Mouse (Mus musculus) forebrain, embryonic 15.5 days (tissue): ENCODE data around the gene Gm45208. TPM values are rescaled to one million over a fixed set of nuclear protein-coding genes. Genes with fewer than 3 reads are reported as not detected.

Source experiments
- ATAC-seq: fragments of 200-750 bp; cut with Nextera tagmentation; replicated peaks from 2 replicates; pipeline ENCODE4 v1.8.0; 2017; ENCODE audit warnings: mild to moderate bottlenecking, moderate TSS enrichment, moderate library complexity
- H3K27ac ChIP-seq: fragments of 300-500 bp; sonication (generic); replicated peaks from 2 replicates; pipeline ENCODE4 v1.5.1; 2015; ENCODE audit warnings: mild to moderate bottlenecking, inconsistent platforms
- H3K27me3 ChIP-seq: fragments of 300-500 bp; sonication (generic); 2 replicates; pipeline ENCODE4 v1.6.1; 2015; ENCODE audit warnings: inconsistent platforms
- H3K36me3 ChIP-seq: fragments of 300-500 bp; sonication (generic); 2 replicates; pipeline ENCODE4 v1.6.1; 2015; ENCODE audit warnings: mild to moderate bottlenecking, inconsistent platforms
- H3K4me1 ChIP-seq: fragments of 300-500 bp; sonication (generic); 2 replicates; pipeline ENCODE4 v1.6.1; 2015; ENCODE audit warnings: inconsistent platforms
- H3K4me2 ChIP-seq: fragments of 300-500 bp; sonication (generic); replicated peaks from 2 replicates; pipeline ENCODE4 v1.6.1; 2015; ENCODE audit warnings: mild to moderate bottlenecking, inconsistent platforms
- H3K4me3 ChIP-seq: fragments of 300-500 bp; sonication (generic); 2 replicates; pipeline ENCODE4 v1.5.1; 2015; ENCODE audit warnings: mild to moderate bottlenecking, inconsistent platforms
- H3K9ac ChIP-seq: fragments of 300-500 bp; sonication (generic); replicated peaks from 2 replicates; pipeline ENCODE4 v1.6.1; 2015; ENCODE audit warnings: mild to moderate bottlenecking, inconsistent platforms
- H3K9me3 ChIP-seq: fragments of 300-500 bp; sonication (generic); 2 replicates; pipeline ENCODE4 v1.6.1; 2016; ENCODE audit warnings: inconsistent platforms
- WGBS: fragments of 180-500 bp; shearing (Covaris S2); methylation state at CpG from one replicate; pipeline ENCODE4 v1.1.7; 2015; ENCODE audit warnings: mixed read lengths; 5-methylcytosine and 5-hydroxymethylcytosine counted together
- polyA plus RNA-seq: library from polyadenylated mRNA; unstranded; fragments of >200 nt; fragmentation: Nextera tagmentation; extraction: Ambion mirVana; gene quantifications from 2 replicates; pipeline ENCODE4 v1.2.1, GENCODE M21; 2015

Gene Gm45208
- 0.84 TPM in 1 of 2 replicates, not detected in the other for polyA plus RNA-seq

GRCm38 (mm10) chrX:7721514-7722281 lies at the start of gene Gm45208:
TSS of gene Gm45208 (plus strand) at chrX:7722245.
- Histone ChIP-seq H3K4me1 (peaks cover 7% of the 10 kb centered on the region), H3K27me3 (no peaks in the 10 kb centered on the region), H3K9me3 (no peaks in the 10 kb centered on the region), H3K36me3 (no peaks in the 10 kb centered on the region; the same call in 1 of the 2 replicates), H3K4me3 (peak within 1 kb of the TSS; percentile 57), H3K27ac (peak within 1 kb of the TSS; percentile 93), H3K4me2 (peak within 1 kb of the TSS; percentile 59), H3K9ac (peak within 1 kb of the TSS; percentile 61)
- peak; percentile 94 for ATAC-seq
- WGBS, result 29% methylated on average over 22 of the region's 22 CpGs

- Histone ChIP-seq H3K4me3 (no peak overlapping the region), H3K4me1 (no peaks in the 10 kb centered on the region), H3K4me2 (no peak overlapping the region), H3K27ac (no peak overlapping the region), H3K27me3 (no peaks in the 10 kb centered on the region), H3K9me3 (no peaks in the 10 kb centered on the region), H3K9ac (no peak overlapping the region), H3K36me3 (no peaks in the 10 kb centered on the region)
- 63% methylated on average over 6 of the region's 6 CpGs for WGBS
- ATAC-seq, result no peak
These were observed 49.3 kb upstream of the Gm45208 start for GRCm38 (mm10) chrX:7672739-7673138.

GRCm38 (mm10) chrX:7673578-7674281 lies 48.3 kb upstream of the Gm45208 start:
- WGBS, result 53% methylated on average over 12 of the region's 12 CpGs
- H3K36me3 ChIP-seq, result no peaks in the 10 kb centered on the region
- H3K27ac ChIP-seq, result no peak overlapping the region
- no peaks in the 10 kb centered on the region for H3K4me1 ChIP-seq
- H3K4me2 ChIP-seq, result 0 out of 2 replicates have a peak overlapping the region, but pooled peaks have one; percentile 41
- H3K9ac ChIP-seq, result no peak overlapping the region
- no peak overlapping the region for H3K4me3 ChIP-seq
- H3K27me3 ChIP-seq, result no peaks in the 10 kb centered on the region
- ATAC-seq, result no peak
- H3K9me3 ChIP-seq, result no peaks in the 10 kb centered on the region

- WGBS, result 37% methylated on average over 28 of the region's 28 CpGs
- H3K27ac ChIP-seq, result no peak overlapping the region
- peak overlapping the region; percentile 41 for H3K4me2 ChIP-seq
- H3K4me3 ChIP-seq, result peak overlapping the region; percentile 27
- H3K4me1 ChIP-seq, result no peaks in the 10 kb centered on the region
- peak overlapping the region; percentile 24; the same call in 1 of the 2 replicates for H3K9ac ChIP-seq
- no peak for ATAC-seq
- H3K36me3 ChIP-seq, result no peaks in the 10 kb centered on the region
- no peaks in the 10 kb centered on the region for H3K27me3 ChIP-seq
- H3K9me3 ChIP-seq, result no peaks in the 10 kb centered on the region
These were observed 47.6 kb upstream of the Gm45208 start for GRCm38 (mm10) chrX:7674284-7675000.

GRCm38 (mm10) chrX:7675001-7675380 lies 47.1 kb upstream of the Gm45208 start:
- H3K4me1 ChIP-seq, result no peaks in the 10 kb centered on the region
- no peaks in the 10 kb centered on the region for H3K9me3 ChIP-seq
- no peak overlapping the region for H3K27ac ChIP-seq
- peak overlapping the region; percentile 41 for H3K4me2 ChIP-seq
- WGBS, result 44% methylated on average over 10 of the region's 10 CpGs
- ATAC-seq, result no peak
- H3K27me3 ChIP-seq, result no peaks in the 10 kb centered on the region
- H3K9ac ChIP-seq, result no peak overlapping the region
- H3K36me3 ChIP-seq, result no peaks in the 10 kb centered on the region
- H3K4me3 ChIP-seq, result peak overlapping the region; percentile 27

GRCm38 (mm10) chrX:7678986-7679385 lies 43.1 kb upstream of the Gm45208 start:
- H3K4me1 ChIP-seq, result no peaks in the 10 kb centered on the region
- no peaks in the 10 kb centered on the region for H3K9me3 ChIP-seq
- H3K36me3 ChIP-seq, result no peaks in the 10 kb centered on the region
- no peak for ATAC-seq
- WGBS, result 44% methylated on average over 3 of the region's 3 CpGs
- H3K27me3 ChIP-seq, result no peaks in the 10 kb centered on the region
- H3K4me3 ChIP-seq, result no peak overlapping the region
- no peak overlapping the region for H3K4me2 ChIP-seq
- no peak overlapping the region for H3K27ac ChIP-seq
- H3K9ac ChIP-seq, result no peak overlapping the region

GRCm38 (mm10) chrX:7679405-7680056 lies 42.5 kb upstream of the Gm45208 start:
- 25% methylated on average over 27 of the region's 27 CpGs for WGBS
- no peaks in the 10 kb centered on the region for H3K36me3 ChIP-seq
- ATAC-seq, result peak; percentile 95
- H3K27me3 ChIP-seq, result no peaks in the 10 kb centered on the region
- peak overlapping the region; percentile 27 for H3K4me3 ChIP-seq
- peak overlapping the region; percentile 47 for H3K4me2 ChIP-seq
- H3K9ac ChIP-seq, result no peak overlapping the region
- no peak overlapping the region for H3K27ac ChIP-seq
- H3K9me3 ChIP-seq, result no peaks in the 10 kb centered on the region
- H3K4me1 ChIP-seq, result no peaks in the 10 kb centered on the region

- H3K36me3 ChIP-seq, result no peaks in the 10 kb centered on the region
- H3K4me1 ChIP-seq, result no peaks in the 10 kb centered on the region
- H3K27me3 ChIP-seq, result no peaks in the 10 kb centered on the region
- no peak overlapping the region for H3K27ac ChIP-seq
- no peaks in the 10 kb centered on the region for H3K9me3 ChIP-seq
- 20% methylated on average over 12 of the region's 12 CpGs for WGBS
- H3K9ac ChIP-seq, result no peak overlapping the region
- peak; percentile 43 for ATAC-seq
- peak overlapping the region; percentile 47 for H3K4me2 ChIP-seq
- peak overlapping the region; percentile 27 for H3K4me3 ChIP-seq
These were observed 42.0 kb upstream of the Gm45208 start for GRCm38 (mm10) chrX:7680057-7680412.

GRCm38 (mm10) chrX:7680864-7681263 lies 41.2 kb upstream of the Gm45208 start, which contains the start of gene Magix:
TSS of gene Magix (minus strand) at chrX:7681251.
- no peak for ATAC-seq
- 64% methylated on average over 14 of the region's 14 CpGs for WGBS
- H3K36me3 ChIP-seq, result no peaks in the 10 kb centered on the region
- H3K4me1 ChIP-seq, result no peaks in the 10 kb centered on the region
- H3K27me3 ChIP-seq, result no peaks in the 10 kb centered on the region
- H3K9me3 ChIP-seq, result no peaks in the 10 kb centered on the region
- peak within 1 kb of the TSS; percentile 47 for H3K4me2 ChIP-seq
- peak within 1 kb of the TSS; percentile 27 for H3K4me3 ChIP-seq
- H3K9ac ChIP-seq, result no peak within 1 kb of the TSS
- H3K27ac ChIP-seq, result no peak within 1 kb of the TSS

GRCm38 (mm10) chrX:7688321-7688720 lies 33.7 kb upstream of the Gm45208 start:
- Histone ChIP-seq H3K36me3 (no peaks in the 10 kb centered on the region), H3K4me3 (no peak overlapping the region), H3K9me3 (no peaks in the 10 kb centered on the region), H3K9ac (no peak overlapping the region), H3K4me2 (no peak overlapping the region), H3K27ac (no peak overlapping the region), H3K4me1 (no peaks in the 10 kb centered on the region), H3K27me3 (no peaks in the 10 kb centered on the region)
- WGBS, result 88% methylated on average over 2 of the region's 2 CpGs
- no peak for ATAC-seq

- no peak overlapping the region for H3K27ac ChIP-seq
- no peak overlapping the region for H3K4me3 ChIP-seq
- H3K9ac ChIP-seq, result no peak overlapping the region
- H3K9me3 ChIP-seq, result no peaks in the 10 kb centered on the region
- no peaks in the 10 kb centered on the region for H3K36me3 ChIP-seq
- WGBS, result 68% methylated on average over 3 of the region's 3 CpGs
- no peaks in the 10 kb centered on the region for H3K4me1 ChIP-seq
- no peak overlapping the region for H3K4me2 ChIP-seq
- H3K27me3 ChIP-seq, result no peaks in the 10 kb centered on the region
- ATAC-seq, result no peak
These were observed 31.6 kb upstream of the Gm45208 start for GRCm38 (mm10) chrX:7690486-7690885.
